Mouse (Mus musculus) heart, adult 18-20 months (tissue): ENCODE measurements at regions not wholly inside any gene's neighbourhood (a gene's known extent, or its start where the extent isn't known, plus 50 kb on each side); places are given as distances from the start of the nearest gene placed in this dataset.
"Not testable (repeated sequence)": the region's sequence is repeated elsewhere in the genome, so short reads cannot be mapped to it uniquely, and the experiment has no call there.

Source experiments
- DNase-seq, 2 experiments: peaks; one replicate each; pipeline ENCODE4 v3.0.0; 2021 to 2022; ENCODE audit warnings: mixed read lengths in 1 of 2

DNA sequence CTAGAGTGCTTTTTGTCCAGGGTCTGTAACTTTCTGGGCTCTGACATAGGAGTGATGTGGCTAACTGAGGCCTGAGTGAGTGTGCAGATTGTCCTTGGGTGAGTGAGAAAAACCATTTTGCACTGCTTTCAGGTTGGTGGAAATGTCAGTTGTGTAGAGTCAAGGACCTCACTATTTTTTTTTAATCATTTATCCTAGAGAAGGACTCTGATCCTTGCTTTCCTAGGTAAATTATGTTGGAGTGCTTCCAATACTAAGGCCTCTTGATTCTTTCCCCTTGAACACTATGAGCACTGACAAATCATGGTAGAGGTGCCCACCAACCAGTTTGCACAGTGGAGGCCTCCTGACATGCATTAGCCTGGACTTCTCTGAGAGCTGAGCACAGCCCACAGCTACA, 233.6 kb downstream of the Utp18 start:
- not testable (repeated sequence) for DNase-seq
